Mouse (Mus musculus) midbrain, embryonic 14.5 days (tissue): ENCODE results near the gene Rasa4. TPM values are rescaled to one million over a fixed set of nuclear protein-coding genes. Genes with fewer than 3 reads are reported as not detected.

ENCODE experiments used
- microRNA-seq: library from miRNA; unstranded; fragments of <30 nt; microRNA quantifications from one replicate; pipeline ENCODE4, GENCODE M21; 2016
- polyA plus RNA-seq: library from polyadenylated mRNA; unstranded; fragments of >200 nt; fragmentation: Nextera tagmentation; extraction: Ambion mirVana; gene quantifications from 2 replicates; pipeline ENCODE4 v1.2.1, GENCODE M21; 2014

The Rasa4 gene
- polyA plus RNA-seq, 1 experiment from 2014 or later = 17.1 TPM

Small RNA genes within 50 kb of the gene (microRNA-seq; reads per million reads assigned to microRNA genes)
- 0.88 reads per million for gene Mir7035

Other genes with a start within 250 kb of the Rasa4 start
- 5.5 and 6.4 TPM in 2 replicates for gene Hspb1, start 196.0 kb upstream of the Rasa4 start, polyA plus RNA-seq
- gene Ywhag, start 149.3 kb upstream of the Rasa4 start, polyA plus RNA-seq = 420 and 582 TPM in 2 replicates
- gene Ssc4d, start 109.4 kb upstream of the Rasa4 start, polyA plus RNA-seq = 1.4 and 1.9 TPM in 2 replicates
- 0.16 TPM in 1 of 2 replicates, not detected in the other for gene Zp3, start 103.8 kb upstream of the Rasa4 start, polyA plus RNA-seq
- gene Dtx2, start 89.1 kb upstream of the Rasa4 start, polyA plus RNA-seq = 23.0 and 24.0 TPM in 2 replicates
- not detected in 2 replicates for gene Upk3b, start 45.4 kb upstream of the Rasa4 start, polyA plus RNA-seq
- not detected in 2 replicates for gene Upk3bl, start 29.4 kb upstream of the Rasa4 start, polyA plus RNA-seq
- gene Polr2j, start 32.7 kb downstream of the Rasa4 start, polyA plus RNA-seq = 233 and 265 TPM in 2 replicates
- gene Lrwd1, start 52.2 kb downstream of the Rasa4 start, polyA plus RNA-seq = 22.7 and 24.5 TPM in 2 replicates
- gene Alkbh4, start 52.2 kb downstream of the Rasa4 start, polyA plus RNA-seq = 16.8 and 20.0 TPM in 2 replicates
- gene Orai2, start 86.8 kb downstream of the Rasa4 start, polyA plus RNA-seq = 38.2 and 46.8 TPM in 2 replicates
- gene Prkrip1, start 115.0 kb downstream of the Rasa4 start, polyA plus RNA-seq = 60.8 and 67.1 TPM in 2 replicates
- 23.9 and 30.8 TPM in 2 replicates for gene Sh2b2, start 162.6 kb downstream of the Rasa4 start, polyA plus RNA-seq